12 mouse cellular contexts compared by ENCODE assay signal in the genomic region with DNA sequence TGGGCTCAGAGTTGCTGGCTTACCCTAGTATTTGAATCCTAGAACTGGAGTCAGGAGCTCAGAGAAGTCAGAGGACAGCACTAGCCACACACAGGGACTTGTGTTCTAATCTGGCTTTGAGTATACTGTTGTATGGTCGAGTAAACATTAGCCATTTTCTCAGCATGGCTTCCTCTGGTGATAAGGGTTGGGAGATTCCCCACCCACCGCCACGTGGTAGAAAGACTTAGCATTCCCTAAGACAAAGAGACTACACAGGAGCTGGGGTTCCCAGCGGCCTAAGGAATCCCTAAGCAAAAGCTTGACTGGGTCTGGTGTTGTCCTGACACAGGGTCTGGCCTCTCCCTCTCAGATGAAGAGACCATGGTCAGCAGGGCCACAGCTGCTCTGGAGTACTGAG. TPM values are rescaled to one million over a fixed set of nuclear protein-coding genes. Genes with fewer than 3 reads are reported as not detected.
A peak's percentile ranks its signal among the peaks of the same experiment; 100 is the strongest.
DNase-seq lines count a peak whose midpoint lies in the region; ATAC-seq and TF ChIP-seq lines count a peak whose summit lies in the region.
"Had no signal": no experiment of that assay in that cellular context is flagged by ENCODE, and none has a peak within 500 bp of the region (broad histone marks: within the 10 kb centered on the region; RNA-seq: fewer than 3 reads in every experiment).

No protein-coding gene starts in this region.

- no peak for DNase-seq in intestine, embryonic 14.5 days (ENCODE audit: low spot score)
- DNase-seq in spleen, adult 2 months (ENCODE audit: low read depth in 1 of 2, low spot score in 2 of 2), result no peak
- no peak for DNase-seq in spleen, postnatal 36 days (ENCODE audit: low spot score in 2 of 2)
- DNase-seq in limb, embryonic 10.5 days (ENCODE audit: low spot score), result no peak
- DNase-seq in cerebellum, adult 9-11 months, result no peak
- no peak for DNase-seq in yolk sac, embryonic 10.5 days (ENCODE audit: low spot score)
- DNase-seq: cerebellum, adult 9-10 months; thymus, postnatal 4 days had no signal

- H3K36me3 ChIP-seq in intestine, embryonic 14.5 days (ENCODE audit: control insufficient read depth, insufficient read depth, low read length), result no peaks in the 10 kb centered on the region
- no peaks in the 10 kb centered on the region for H3K36me3 ChIP-seq in intestine, embryonic 15.5 days
- H3K36me3 ChIP-seq in spleen, adult 2 months (ENCODE audit: control insufficient read depth, insufficient read depth, low read length), result no peaks in the 10 kb centered on the region
- no peaks in the 10 kb centered on the region for H3K36me3 ChIP-seq in limb, embryonic 10.5 days

- whole genome bisulfite sequencing in intestine, embryonic 14.5 days, result 59% methylated on average over 4 of the region's 4 CpGs
- 60% methylated on average over 4 of the region's 4 CpGs for WGBS in intestine, embryonic 15.5 days
- 71% methylated on average over 4 of the region's 4 CpGs for WGBS in spleen, adult 2 months
- 69% methylated on average over 4 of the region's 4 CpGs for WGBS in limb, embryonic 10.5 days

- no peak for TF ChIP-seq POLR2A in spleen, adult 2 months (IDR thresholded peaks at IDR 0.05; ENCODE audit: low read depth, low read length)

- peaks cover 13% of the 10 kb centered on the region; the same call in 1 of the 2 replicates for H3K4me1 ChIP-seq in intestine, embryonic 14.5 days (replicated peaks; ENCODE audit: control insufficient read depth, insufficient read depth, low read length)
- peaks cover 17% of the 10 kb centered on the region for H3K4me1 ChIP-seq in intestine, embryonic 15.5 days (replicated peaks)
- H3K4me1 ChIP-seq in spleen, adult 2 months (ENCODE audit: control insufficient read depth, insufficient read depth, insufficient read length), result no peaks in the 10 kb centered on the region; the same call in 1 of the 2 replicates
- H3K4me1 ChIP-seq in limb, embryonic 10.5 days, result peaks cover 45% of the 10 kb centered on the region

- H3K9me3 ChIP-seq in intestine, embryonic 14.5 days (ENCODE audit: control insufficient read depth, low read length), result no peaks in the 10 kb centered on the region
- no peaks in the 10 kb centered on the region for H3K9me3 ChIP-seq in intestine, embryonic 15.5 days
- H3K9me3 ChIP-seq in limb, embryonic 10.5 days (replicated peaks), result no peaks in the 10 kb centered on the region

- TF ChIP-seq CTCF in spleen, adult 2 months (IDR thresholded peaks at IDR 0.05; ENCODE audit: extremely low read depth, insufficient read depth, insufficient read length, insufficient replicate concordance), result no peak

- no peak overlapping the region for H3K9ac ChIP-seq in intestine, embryonic 14.5 days (ENCODE audit: low read length)
- H3K9ac ChIP-seq in intestine, embryonic 15.5 days, result no peak overlapping the region

- peak overlapping the region; percentile 23; the same call in 1 of the 2 replicates for H3K27ac ChIP-seq in intestine, embryonic 14.5 days (ENCODE audit: low read depth)
- H3K27ac ChIP-seq in intestine, embryonic 15.5 days, result no peak overlapping the region
- H3K27ac ChIP-seq in spleen, adult 2 months (ENCODE audit: insufficient read depth, low read length), result peak overlapping the region; percentile 30
- peak overlapping the region; percentile 85 for H3K27ac ChIP-seq in limb, embryonic 10.5 days

- H3K27me3 ChIP-seq in intestine, embryonic 14.5 days (replicated peaks; ENCODE audit: control insufficient read depth, insufficient read depth, low read length), result no peaks in the 10 kb centered on the region
- H3K27me3 ChIP-seq in intestine, embryonic 15.5 days (replicated peaks), result no peaks in the 10 kb centered on the region; the same call in 1 of the 2 replicates
- no peaks in the 10 kb centered on the region for H3K27me3 ChIP-seq in spleen, adult 2 months (ENCODE audit: control insufficient read depth, insufficient read depth, low read length)
- H3K27me3 ChIP-seq in limb, embryonic 10.5 days (ENCODE audit: low read depth, poor library complexity, severe bottlenecking), result no peaks in the 10 kb centered on the region

- H3K4me3 ChIP-seq in intestine, embryonic 14.5 days (ENCODE audit: low read depth, low read length), result no peak overlapping the region
- no peak overlapping the region for H3K4me3 ChIP-seq in intestine, embryonic 15.5 days (replicated peaks)
- H3K4me3 ChIP-seq in spleen, adult 2 months (ENCODE audit: extremely low read depth, insufficient read depth, insufficient read length), result no peak overlapping the region
- no peak overlapping the region for H3K4me3 ChIP-seq in limb, embryonic 10.5 days

- ATAC-seq in intestine, embryonic 14.5 days (replicated peaks; ENCODE audit: low FRiP score, low TSS enrichment, low read depth), result no peak
- no peak for ATAC-seq in intestine, embryonic 15.5 days
- no peak for ATAC-seq in CD4-positive, CD25-positive, alpha-beta regulatory T cell, adult 4 months

- no peak overlapping the region for H3K4me2 ChIP-seq in intestine, embryonic 14.5 days (ENCODE audit: low read length)
- no peak overlapping the region for H3K4me2 ChIP-seq in intestine, embryonic 15.5 days (replicated peaks)

RNA-seq across cellular contexts. Expression of gene Egfl7, which starts 3.4 kb away (rescaled TPM):
- 129 and 135 TPM in 2 replicates for polyA plus RNA-seq in intestine, embryonic 14.5 days (2014; fragmentation: Nextera tagmentation; extraction: Ambion mirVana)
- 113 and 124 TPM in 2 replicates for polyA plus RNA-seq in intestine, embryonic 15.5 days (2015; fragmentation: Nextera tagmentation; extraction: Ambion mirVana)
- 167 and 196 TPM in 2 replicates for polyA plus RNA-seq in spleen, adult 2 months (2012; rRNA removed)
- 96.5 and 97.2 TPM in 2 replicates for polyA plus RNA-seq in limb, embryonic 10.5 days (2016; fragmentation: Nextera tagmentation; extraction: Ambion mirVana)
- polyA plus RNA-seq in CD4-positive, CD25-positive, alpha-beta regulatory T cell, adult 4 months (2017; shearing (Covaris generic)), result not detected

RNA-seq across cellular contexts. Expression of gene Gm20532, which starts 10.0 kb away (rescaled TPM):
- not detected in 2 replicates for polyA plus RNA-seq in intestine, embryonic 14.5 days (2014; fragmentation: Nextera tagmentation; extraction: Ambion mirVana)
- polyA plus RNA-seq in intestine, embryonic 15.5 days (2015; fragmentation: Nextera tagmentation; extraction: Ambion mirVana), result not detected in 2 replicates
- polyA plus RNA-seq in spleen, adult 2 months (2012; rRNA removed), result not detected in 2 replicates
- not detected in 2 replicates for polyA plus RNA-seq in limb, embryonic 10.5 days (2016; fragmentation: Nextera tagmentation; extraction: Ambion mirVana)
- polyA plus RNA-seq in CD4-positive, CD25-positive, alpha-beta regulatory T cell, adult 4 months (2017; shearing (Covaris generic)), result not detected
- polyA plus RNA-seq: hindbrain, embryonic 11.5 days; neural tube, embryonic 14.5 days had no signal

RNA-seq across cellular contexts. Expression of gene Agpat2, which starts 27.8 kb away (rescaled TPM):
- polyA plus RNA-seq in intestine, embryonic 14.5 days (2014; fragmentation: Nextera tagmentation; extraction: Ambion mirVana), result 47.5 and 53.8 TPM in 2 replicates
- 79.9 and 90.3 TPM in 2 replicates for polyA plus RNA-seq in intestine, embryonic 15.5 days (2015; fragmentation: Nextera tagmentation; extraction: Ambion mirVana)
- 22.7 and 27.7 TPM in 2 replicates for polyA plus RNA-seq in spleen, adult 2 months (2012; rRNA removed)
- 13.2 and 14.5 TPM in 2 replicates for polyA plus RNA-seq in limb, embryonic 10.5 days (2016; fragmentation: Nextera tagmentation; extraction: Ambion mirVana)
- 1 to 10 TPM; 5.8 to 7.7 TPM for polyA plus RNA-seq in CD4-positive, CD25-positive, alpha-beta regulatory T cell, adult 4 months (2017; shearing (Covaris generic))

RNA-seq across cellular contexts. Expression of gene Fam69b, which starts 51.8 kb away (rescaled TPM):
- polyA plus RNA-seq in intestine, embryonic 14.5 days (2014; fragmentation: Nextera tagmentation; extraction: Ambion mirVana), result 39.7 and 41.3 TPM in 2 replicates
- polyA plus RNA-seq in intestine, embryonic 15.5 days (2015; fragmentation: Nextera tagmentation; extraction: Ambion mirVana), result 31.1 and 32.6 TPM in 2 replicates
- 3.0 and 3.6 TPM in 2 replicates for polyA plus RNA-seq in spleen, adult 2 months (2012; rRNA removed)
- polyA plus RNA-seq in limb, embryonic 10.5 days (2016; fragmentation: Nextera tagmentation; extraction: Ambion mirVana), result 31.3 and 43.3 TPM in 2 replicates
- polyA plus RNA-seq in CD4-positive, CD25-positive, alpha-beta regulatory T cell, adult 4 months (2017; shearing (Covaris generic)), result 1 to 10 TPM; 1.5 to 2.6 TPM

RNA-seq across cellular contexts. Expression of gene Notch1, which starts 60.0 kb away (rescaled TPM):
- polyA plus RNA-seq in intestine, embryonic 14.5 days (2014; fragmentation: Nextera tagmentation; extraction: Ambion mirVana), result 21.6 and 24.3 TPM in 2 replicates
- 11.3 and 12.2 TPM in 2 replicates for polyA plus RNA-seq in intestine, embryonic 15.5 days (2015; fragmentation: Nextera tagmentation; extraction: Ambion mirVana)
- polyA plus RNA-seq in spleen, adult 2 months (2012; rRNA removed), result 34.6 and 39.6 TPM in 2 replicates
- 8.5 and 11.8 TPM in 2 replicates for polyA plus RNA-seq in limb, embryonic 10.5 days (2016; fragmentation: Nextera tagmentation; extraction: Ambion mirVana)
- polyA plus RNA-seq in CD4-positive, CD25-positive, alpha-beta regulatory T cell, adult 4 months (2017; shearing (Covaris generic)), result 10 to 100 TPM; 21.9 to 33.0 TPM

Comparison
In these comparisons a context has a peak if more than half of its experiments do, and no peak if none do; other contexts are left out.
1. RNA of gene Egfl7, which starts 3.4 kb away (polyA plus RNA-seq): 167 to 196 TPM in spleen, adult 2 months, 129 to 135 TPM in intestine, embryonic 14.5 days, 113 to 124 TPM in intestine, embryonic 15.5 days and 96.5 to 97.2 TPM in limb, embryonic 10.5 days; not detected in CD4-positive, CD25-positive, alpha-beta regulatory T cell, adult 4 months; every median in the first group is over 10 times any median in the second.